Mouse (Mus musculus): ENCODE results near the gene Mthfd2.

Gene Mthfd2

DNA sequence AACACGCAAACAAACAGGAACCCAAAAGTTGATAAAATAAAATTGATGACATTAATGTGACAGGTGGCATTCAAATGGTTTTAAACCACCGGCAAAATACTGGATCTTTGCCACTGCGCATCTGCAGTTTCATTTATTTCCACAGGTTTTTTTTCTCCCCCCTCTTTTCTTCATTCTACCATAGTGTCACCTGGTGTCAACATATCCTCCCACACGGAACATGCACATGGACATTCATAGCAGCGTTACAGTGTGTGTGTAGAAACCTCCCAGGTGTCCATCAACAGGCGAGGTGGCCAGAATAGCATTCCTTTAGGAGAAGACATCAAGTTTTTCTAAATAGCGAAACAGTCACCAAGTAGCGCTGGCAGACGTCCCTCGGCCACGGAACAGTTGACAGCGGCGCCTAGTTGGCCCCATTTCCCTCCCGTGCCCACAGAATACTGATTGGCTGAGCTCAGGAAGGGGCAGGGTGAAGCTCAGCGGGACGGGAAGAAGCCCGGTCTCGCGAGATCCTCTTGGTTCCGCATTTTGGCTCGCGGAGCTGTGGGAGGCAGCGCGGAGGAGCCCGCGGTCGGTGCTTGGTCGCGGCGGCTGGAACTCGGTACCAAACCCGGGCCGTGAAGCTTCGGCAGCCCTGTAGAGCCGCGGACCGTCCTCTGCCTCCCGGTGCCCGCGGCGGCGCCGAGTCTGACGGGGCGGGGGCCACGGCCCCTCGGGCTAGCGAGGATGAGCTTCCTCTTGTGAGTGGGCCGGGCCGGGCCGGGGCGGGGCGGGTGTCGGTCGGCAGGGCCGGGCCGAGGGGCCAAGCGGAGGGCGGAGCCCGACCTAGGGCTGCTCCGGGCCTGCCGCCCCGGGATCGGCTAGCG is at the start of gene Mthfd2, which contains the start of gene Mob1a:
Gene Mthfd2 (minus strand): TSS at position 384 of the 869 bp plus-strand sequence.
Gene Mob1a (plus strand): TSS at position 492 of the 869 bp plus-strand sequence.
- in situ Hi-C loops (cut with MboI; ENCODE audit: unreplicated experiment in 2 of 2): loop anchor here (10.0 to 25.0 kb wide), 2 partner anchors 221 to 637 kb away; partner anchors contain the start of genes Ccdc142 (in 1 of the 2), Gm42688 (in 1 of the 2) and Mrpl53 (in 1 of the 2)

DNA sequence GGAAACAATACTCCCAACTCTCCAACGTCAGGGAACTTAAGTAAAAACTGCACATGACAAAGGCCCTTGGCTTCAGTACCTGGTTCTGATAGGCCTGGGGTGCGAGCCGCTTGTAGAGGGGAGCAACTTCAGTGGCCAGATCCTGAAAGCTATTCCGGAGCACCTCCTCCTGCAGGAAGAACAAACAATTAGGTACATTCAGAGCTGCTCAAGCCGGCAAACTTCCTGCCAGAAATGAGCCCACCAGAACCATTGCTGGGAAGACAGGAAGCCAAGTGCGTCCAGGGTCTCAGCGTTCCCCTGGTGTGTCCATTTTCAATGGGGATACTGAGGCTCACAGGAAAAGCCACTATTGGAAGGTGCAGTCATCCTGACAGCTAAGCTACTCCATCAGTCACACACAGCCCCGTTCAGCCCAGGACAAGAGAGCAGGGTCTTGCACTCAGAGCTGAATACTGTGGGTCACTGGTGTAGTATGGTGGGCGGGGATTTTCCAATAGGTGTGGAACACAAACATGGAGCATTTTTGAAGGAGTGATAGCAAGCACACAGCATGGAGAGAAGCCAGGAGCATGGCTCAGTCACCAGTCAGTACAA is 48.1 kb upstream of the Mthfd2 start:
- in situ Hi-C loops (cut with MboI; ENCODE audit: unreplicated experiment in 2 of 2): no loop called here

DNA sequence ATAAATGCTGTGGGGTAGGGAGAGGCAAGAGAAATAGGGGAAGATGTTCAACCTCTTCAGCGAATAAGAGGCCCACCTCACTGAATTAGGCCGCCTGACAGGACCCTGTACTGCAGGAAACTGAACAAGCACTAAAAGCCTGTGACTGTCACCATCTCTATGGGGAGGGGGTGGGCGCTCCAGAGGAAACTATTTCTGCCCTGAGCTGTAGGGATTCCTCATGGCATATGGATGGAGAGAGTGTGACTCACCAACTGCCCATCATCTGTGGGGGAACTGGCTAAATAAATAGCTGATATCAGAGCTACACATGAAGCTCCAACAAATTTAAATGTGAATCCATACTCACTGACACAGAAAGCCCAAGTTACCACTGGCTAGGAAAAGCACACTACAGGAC is 45.6 kb upstream of the Mthfd2 start:
- in situ Hi-C loops (cut with MboI; ENCODE audit: unreplicated experiment in 2 of 2): no loop called here

DNA sequence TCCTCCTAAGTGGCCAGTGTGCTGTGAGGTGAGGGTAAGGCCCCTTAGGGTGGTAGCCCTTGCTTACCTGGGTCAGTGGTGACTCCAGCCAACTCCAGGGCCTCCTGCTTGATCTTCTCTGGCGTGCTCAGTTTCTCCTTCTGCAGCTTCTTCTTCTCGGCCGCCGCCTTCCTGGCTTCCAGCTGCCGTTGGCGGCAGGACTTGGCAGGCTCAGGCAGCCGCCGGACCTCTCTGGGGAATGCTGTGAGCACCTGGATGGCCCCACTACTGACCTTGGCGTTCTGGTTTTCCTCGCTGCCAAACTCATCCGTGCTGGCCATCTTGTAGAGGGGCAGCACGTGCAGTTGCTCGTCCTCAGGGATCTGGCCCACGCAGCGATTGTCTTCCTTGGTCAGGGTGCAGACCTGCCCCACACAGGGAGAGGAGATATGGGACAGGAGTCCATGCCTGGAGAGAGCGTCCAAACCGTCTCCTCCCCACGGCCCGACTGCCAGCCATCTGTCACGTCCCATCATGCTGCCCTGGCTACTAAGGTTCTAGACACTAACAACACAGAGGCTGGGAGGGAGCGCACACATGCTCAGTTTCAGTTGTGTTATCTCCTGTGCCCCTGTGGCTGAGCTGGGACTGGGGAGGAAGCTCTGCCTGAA is 44.7 kb upstream of the Mthfd2 start:
- in situ Hi-C loops (cut with MboI; ENCODE audit: unreplicated experiment in 2 of 2): no loop called here

DNA sequence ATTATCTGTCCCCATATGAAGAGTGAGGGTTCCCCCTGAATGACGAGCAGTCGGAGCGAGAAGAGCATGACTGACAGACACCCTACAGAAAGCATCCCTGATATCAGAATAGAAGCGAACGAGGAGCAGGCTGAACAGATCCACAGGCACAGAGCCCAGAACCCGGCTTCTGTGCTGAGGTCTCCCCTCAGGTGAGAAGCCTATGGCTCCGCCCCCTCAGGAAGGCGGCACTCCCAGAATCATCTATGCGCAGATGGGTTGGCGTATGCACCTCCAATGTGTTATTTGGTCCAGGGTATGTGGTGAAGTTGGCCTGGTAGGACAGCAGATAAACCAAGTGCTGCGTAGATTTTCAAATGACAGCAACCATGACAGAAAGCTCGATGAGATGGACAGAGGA is 37.4 kb upstream of the Mthfd2 start:
- in situ Hi-C loops (cut with MboI; ENCODE audit: unreplicated experiment in 2 of 2): no loop called here

DNA sequence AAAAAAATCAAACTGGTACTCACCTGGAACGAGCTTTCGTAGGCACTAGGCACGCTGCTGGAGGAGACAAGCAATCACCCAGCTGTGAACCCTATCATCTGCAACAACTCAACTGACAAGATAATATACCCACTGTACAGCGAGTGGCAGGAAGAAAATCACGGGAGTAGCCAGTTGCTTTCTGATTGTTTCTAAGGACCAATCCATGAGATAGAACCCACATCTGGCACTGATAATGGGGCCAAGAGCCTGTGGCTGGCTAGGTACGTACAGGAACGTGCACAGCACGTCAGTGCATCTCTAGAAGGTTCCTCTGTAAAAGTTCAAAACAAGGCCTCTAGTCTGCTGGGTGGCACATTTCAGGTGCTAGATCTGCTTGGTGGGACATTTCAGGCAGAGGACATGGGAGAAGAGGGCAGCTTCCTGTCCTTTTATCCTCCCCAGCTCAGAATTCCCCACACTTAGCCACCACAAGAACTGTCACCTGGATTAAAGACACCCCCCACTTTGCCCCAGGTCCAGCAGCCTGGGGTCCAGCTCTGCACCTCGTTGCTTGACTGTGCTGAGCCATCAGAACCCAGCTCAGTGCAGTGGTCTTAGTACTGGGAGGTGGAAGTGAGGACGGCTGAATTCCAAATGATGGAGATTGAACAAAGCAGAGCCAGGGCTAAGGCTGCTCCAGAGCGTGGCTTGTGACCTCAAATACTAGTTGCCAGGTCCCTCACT is 36.0 kb upstream of the Mthfd2 start:
- in situ Hi-C loops (cut with MboI; ENCODE audit: unreplicated experiment in 2 of 2): no loop called here

DNA sequence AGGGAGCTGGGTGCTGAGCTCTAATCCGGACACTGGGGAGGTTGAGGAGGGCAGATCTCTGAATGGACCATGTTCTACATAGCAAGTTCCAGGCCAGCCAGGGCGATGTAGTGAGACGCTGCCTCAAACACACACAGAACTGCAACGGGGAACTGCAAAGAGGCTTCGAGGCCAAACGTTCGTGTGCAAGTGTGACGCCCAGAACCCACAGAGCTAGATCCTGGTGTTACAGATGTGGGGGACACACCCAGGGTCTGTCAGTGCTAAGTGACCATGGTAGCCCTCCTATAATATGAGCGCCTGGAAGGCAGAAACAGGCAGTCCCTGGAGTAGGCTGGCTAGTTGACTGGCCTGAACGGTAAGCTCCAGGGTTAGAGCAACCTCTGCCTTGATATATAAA is 31.7 kb upstream of the Mthfd2 start:
- in situ Hi-C loops (cut with MboI; ENCODE audit: unreplicated experiment in 2 of 2): loop anchor here (5.0 kb wide), 1 partner anchor 155 kb away; no protein-coding TSS in a partner anchor

DNA sequence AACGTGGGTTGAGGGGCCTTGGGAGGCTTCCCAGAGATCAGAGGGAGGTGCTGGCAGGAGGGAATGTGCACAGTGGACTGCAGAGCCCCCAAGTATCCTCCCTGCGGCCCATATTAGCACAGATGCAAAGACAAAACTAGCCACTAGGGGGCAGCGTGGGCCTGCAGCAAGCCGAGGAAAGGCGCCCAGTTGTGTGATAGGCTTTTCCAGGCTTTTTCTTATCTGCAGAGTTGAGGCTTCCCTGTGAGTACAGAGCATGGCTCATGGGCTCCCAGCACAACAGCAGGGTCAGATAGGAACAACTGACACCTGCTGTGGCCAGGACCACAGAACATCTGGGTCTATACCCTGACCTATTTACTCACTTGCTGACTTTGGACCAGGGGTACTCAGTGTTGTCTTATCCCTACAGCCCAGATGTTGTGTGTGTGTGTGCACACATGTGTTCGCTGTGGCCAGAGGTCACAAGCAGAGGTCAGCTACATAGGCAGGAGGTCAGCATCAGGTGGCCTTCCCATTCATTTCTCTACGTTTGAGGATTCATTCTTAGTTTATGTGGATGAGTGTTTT is 30.9 kb upstream of the Mthfd2 start:
- in situ Hi-C loops (cut with MboI; ENCODE audit: unreplicated experiment in 2 of 2): loop anchor here (5.0 kb wide), 1 partner anchor 156 kb away; no protein-coding TSS in a partner anchor

DNA sequence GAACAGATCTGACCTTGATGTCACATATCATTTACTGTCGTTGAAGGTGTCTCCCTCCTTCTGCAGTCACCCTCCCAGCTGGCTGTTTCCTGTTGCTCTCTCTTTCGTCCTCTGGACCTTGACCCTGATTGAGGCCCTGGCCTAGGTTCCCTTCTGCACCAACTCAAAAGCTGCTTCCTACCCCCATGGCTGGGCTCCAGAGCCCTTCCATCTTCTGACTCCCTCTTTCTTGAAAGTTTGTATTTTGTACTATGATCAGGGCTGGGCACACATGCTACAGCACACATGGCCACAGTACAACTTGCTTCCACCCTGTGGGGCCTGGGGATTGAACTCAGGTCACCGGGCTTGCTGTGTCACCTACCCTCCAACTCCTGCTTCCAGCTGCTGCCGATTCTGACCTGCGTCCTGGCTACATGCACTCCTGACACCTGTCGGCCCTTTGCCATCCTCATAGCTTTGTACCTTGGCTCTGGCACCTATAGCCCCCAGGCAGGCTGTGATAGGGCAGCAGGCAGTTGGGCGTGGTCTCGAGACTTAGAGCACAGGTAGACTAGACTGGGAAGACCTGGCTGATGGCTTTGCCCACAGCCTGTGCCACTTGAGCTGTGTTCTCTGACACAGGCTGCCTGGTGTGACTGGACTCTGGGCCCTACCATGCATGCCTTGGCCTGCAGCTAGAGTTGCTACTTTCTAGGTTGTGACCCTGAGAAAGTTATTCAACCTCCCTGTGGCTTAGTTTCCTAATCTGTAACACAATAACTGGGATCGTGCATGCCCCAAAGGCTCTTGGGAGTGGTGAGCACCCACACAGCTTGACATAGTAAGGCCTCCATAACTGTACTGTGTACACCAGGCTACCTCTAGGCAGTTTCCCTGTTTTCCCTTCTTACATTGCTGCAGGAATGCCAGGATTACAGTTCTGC is 29.4 kb upstream of the Mthfd2 start:
- in situ Hi-C loops (cut with MboI; ENCODE audit: unreplicated experiment in 2 of 2): loop anchor here (5.0 kb wide), 3 partner anchors 157 to 322 kb away; partner anchors contain the start of gene Cd207 (in 1 of the 2)

DNA sequence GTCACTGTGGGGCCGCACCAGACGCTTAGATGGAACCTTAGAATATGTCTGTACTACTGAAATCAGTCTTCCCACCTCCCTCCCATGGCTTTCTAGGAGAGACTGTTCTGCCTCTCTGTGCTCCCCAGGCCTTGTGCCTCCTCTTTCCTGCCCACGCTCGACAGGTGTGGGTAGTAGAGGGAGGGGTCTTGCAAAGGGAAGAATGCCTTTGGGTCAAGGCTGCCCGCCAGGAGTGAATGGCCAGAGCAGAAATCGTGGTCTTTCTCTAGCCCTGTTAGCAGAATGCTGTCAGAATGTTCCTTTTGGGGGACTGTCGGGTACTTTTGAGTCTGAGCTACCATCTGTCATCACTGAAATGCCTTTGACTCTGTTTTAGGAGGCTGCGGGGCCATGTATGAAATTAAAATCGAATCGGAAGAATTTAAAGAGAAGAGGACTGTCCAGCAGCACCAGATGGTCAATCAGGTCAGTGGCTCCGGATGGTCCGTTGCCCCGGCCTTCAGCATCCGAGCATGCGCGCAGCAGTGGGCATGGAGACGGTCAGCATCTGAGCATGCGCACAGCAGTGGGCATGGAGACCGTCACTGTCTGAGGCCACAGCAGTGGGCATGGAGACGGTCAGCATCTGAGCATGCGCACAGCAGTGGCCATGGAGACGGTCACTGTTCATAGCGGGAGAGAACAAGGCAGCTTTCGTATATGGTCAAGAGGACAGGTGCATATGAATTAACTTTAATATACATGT is 27.1 kb upstream of the Mthfd2 start:
- in situ Hi-C loops (cut with MboI; ENCODE audit: unreplicated experiment in 2 of 2): loop anchor here (5.0 kb wide), 2 partner anchors 319 to 324 kb away; partner anchors contain the start of gene Cd207 (in 1 of the 2)

DNA sequence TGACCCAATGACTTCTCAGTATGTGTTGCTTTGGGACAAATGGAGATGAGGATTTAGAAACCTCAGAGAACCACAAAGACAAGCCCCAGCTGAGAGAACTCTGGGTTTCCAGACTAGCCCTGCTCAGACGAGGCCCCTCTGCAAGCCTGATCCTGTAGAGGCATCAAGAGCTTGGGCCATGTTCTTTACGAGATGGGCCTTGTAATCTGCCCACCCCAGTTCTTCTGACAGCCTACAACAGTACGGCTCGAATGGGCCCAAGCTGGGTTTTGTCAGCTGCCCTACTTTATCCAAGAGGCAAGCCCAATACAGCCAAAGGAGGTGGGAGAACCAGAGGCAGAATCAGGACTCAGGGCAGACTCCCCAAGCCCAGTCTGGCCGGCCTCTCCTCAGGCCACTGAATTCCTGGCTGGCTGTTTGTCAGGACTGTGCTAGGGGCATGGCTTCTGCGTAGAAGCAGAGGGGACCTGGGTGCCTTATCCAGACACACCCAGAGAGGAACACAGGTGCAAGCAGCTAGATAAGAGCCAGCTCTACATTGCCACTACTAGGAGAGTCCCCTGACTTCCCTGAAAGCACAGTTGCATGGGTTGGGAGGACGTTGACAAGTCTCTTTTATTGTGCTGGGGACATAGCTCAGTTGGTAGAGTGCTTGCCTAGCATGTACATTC is 25.9 kb upstream of the Mthfd2 start:
- in situ Hi-C loops (cut with MboI; ENCODE audit: unreplicated experiment in 2 of 2): loop anchor here (5.0 kb wide), 2 partner anchors 321 to 326 kb away; partner anchors contain the start of gene Cd207 (in 1 of the 2)

DNA sequence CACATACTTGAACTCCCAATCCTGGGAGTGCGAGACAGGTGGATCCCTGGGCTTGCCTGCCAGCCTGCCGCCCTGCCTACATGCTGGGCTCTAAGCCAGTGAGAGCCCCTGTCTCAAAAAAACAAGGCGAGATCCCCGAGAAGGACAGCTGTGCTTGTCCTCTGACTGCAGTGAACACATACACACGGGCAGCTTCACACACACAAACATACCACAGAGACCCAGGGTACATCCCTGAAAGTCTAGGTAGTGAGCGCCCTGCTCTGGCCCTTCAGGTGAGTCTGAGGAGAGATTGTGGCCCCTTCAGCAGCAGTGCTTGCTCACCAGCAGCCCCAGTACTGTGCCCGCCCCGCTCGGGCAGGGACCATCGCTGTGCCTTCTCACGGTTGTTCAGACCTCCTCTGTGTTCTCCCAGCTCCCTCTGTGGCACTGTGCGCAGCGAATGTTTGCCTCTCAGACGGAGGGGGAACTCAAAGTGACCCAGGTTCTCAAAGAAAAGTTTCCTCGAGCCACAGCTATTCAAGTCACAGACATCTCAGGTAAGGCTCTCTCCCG is 25.2 kb upstream of the Mthfd2 start:
- in situ Hi-C loops (cut with MboI; ENCODE audit: unreplicated experiment in 2 of 2): loop anchor here (5.0 kb wide), 2 partner anchors 321 to 326 kb away; partner anchors contain the start of gene Cd207 (in 1 of the 2)

DNA sequence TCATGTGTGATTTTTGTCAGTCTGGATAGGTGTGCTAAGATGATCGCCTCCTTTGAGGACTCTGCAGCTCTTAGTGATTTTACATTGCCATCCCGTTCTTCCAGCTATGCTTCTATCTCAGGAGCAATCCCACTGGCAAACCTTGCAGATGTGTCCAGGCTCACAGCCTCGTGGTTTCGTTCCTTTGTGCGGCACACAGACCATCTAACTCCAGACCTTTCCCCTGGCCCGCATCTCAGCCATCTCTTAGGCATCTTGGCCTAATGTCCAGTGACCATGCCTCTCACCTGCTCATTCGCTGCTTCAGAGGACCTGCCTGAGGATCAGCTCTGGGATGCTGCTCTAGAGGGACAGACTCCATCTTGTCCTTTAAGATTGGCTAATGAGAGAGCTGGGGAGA is 24.5 kb upstream of the Mthfd2 start:
- in situ Hi-C loops (cut with MboI; ENCODE audit: unreplicated experiment in 2 of 2): loop anchor here (5.0 kb wide), 2 partner anchors 322 to 327 kb away; partner anchors contain the start of gene Cd207 (in 1 of the 2)

DNA sequence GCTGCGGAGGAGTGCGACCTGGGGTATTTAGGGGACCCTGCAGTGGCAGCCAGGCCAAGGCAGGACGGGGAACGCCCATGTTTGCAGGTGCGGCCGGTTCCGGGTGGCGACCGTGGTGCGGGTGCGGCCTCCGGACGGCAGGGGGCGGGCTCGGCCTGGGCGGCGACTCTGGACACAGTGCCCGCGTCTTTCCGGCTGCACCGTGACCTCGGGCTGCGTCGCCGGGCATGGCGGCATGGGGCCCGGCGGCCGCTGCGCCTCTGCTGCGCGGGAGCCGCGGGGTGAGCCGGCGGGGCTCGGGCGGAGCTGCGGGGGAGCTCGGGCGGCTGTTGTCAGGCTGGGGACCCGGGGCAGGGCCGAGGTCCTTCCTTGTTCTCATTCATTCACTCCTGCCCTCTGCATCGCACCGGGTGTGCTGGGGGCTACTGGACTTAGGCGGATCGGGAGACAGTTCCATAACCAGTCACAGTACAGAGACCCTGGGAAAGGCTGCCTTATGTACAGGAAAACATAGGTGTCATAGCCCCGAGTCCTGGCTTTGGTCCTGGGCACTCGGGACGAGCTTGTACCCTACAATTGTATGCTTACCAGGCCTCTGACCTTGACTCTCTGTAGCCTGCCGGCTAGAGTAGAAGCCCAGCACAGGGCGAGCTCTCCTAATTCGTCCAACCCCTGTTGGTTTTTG is 23.7 kb upstream of the Mthfd2 start:
- in situ Hi-C loops (cut with MboI; ENCODE audit: unreplicated experiment in 2 of 2): loop anchor here in 1 of 2 experiments (25.0 kb wide), 1 partner anchor 613 kb away; no protein-coding TSS in a partner anchor

DNA sequence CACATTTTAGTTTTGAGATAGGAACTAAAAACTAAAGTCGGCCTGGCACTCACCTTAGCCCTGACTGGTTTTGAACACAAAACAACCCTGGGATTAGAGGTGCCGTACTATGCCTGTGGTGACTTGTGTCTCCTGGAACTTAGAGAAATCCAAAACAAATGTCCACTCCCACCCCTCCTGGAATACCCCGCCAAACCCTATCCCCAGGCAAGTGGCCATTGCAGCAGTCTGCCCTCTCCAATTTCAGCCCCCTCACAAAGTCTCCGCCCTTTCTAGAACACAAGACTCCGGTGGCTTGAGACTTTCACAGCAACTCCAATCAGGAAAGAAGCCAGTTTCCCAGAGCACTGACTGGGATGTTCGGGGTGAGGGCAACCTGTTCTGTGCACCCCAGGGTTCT is 23.2 kb upstream of the Mthfd2 start, which contains the start of gene Bola3:
Gene Bola3 (plus strand): TSS at position 275 of the 400 bp plus-strand sequence.
- in situ Hi-C loops (cut with MboI; ENCODE audit: unreplicated experiment in 2 of 2): loop anchor here in 1 of 2 experiments (25.0 kb wide), 1 partner anchor 613 kb away; no protein-coding TSS in a partner anchor

DNA sequence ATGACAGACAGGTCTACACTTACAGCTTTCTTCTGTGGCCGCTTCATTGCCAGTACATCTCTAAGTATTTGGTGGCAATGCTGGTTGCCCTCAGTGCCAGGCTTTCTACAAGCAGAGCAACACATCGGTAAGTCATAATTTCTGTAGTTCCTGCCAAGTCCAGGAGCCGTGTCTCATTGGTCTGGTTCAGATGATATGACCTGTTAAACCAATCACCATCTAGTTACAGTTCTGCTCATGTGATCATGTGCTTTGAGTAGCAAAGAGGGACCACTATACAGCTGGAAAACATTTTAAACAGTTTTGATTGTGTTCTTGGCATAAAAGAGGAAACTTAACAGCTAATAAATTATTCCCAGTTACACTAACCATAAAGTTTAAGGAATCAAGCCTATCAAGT is 22.2 kb upstream of the Mthfd2 start:
- in situ Hi-C loops (cut with MboI; ENCODE audit: unreplicated experiment in 2 of 2): loop anchor here in 1 of 2 experiments (25.0 kb wide), 1 partner anchor 614 kb away; no protein-coding TSS in a partner anchor

Measured in v-Abl transformed pro-B cells (cell line).